Mouse (Mus musculus): ENCODE data around the gene Iqcf5. TPM values are rescaled to one million over a fixed set of nuclear protein-coding genes. Genes with fewer than 3 reads are reported as not detected.

The Iqcf5 gene
- polyA plus RNA-seq, 1 experiment = not detected

DNA sequence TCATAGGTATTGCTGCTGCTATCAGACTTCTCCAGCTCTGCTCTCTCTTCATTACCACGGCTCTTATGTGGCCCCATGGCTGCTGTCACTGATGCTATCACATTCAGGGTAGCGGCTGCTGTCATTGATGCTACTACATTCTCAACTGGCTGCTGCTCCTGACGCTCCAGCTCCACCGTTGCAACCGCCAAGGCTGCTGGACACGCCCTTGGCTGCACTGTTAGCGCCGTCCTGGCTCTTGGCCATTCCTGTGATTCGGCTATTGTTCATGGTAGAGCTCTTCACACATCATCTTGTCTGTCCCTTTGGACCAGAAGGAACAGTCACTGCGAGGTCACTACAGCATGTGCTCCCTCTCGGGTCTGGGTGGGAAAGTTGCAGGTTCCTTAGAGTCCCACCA lies 47.9 kb downstream of the Iqcf5 start:
- Histone ChIP-seq H3K79me2 (ENCODE audit: control insufficient read depth, insufficient read depth) (no peaks in the 10 kb centered on the region), H3K4me3 (ENCODE audit: insufficient read depth, poor library complexity, severe bottlenecking) (no peak overlapping the region), H3K79me3 (ENCODE audit: low read depth) (no peaks in the 10 kb centered on the region), H3ac (ENCODE audit: control insufficient read depth, insufficient read length, low read depth) (no peak overlapping the region), H3K36me3 (ENCODE audit: control insufficient read depth, insufficient read depth) (no peaks in the 10 kb centered on the region), H3K27me3 (ENCODE audit: control insufficient read depth, insufficient read depth, insufficient read length) (peaks cover 40% of the 10 kb centered on the region)
- TF ChIP-seq CTCF (IDR thresholded peaks at IDR 0.05; ENCODE audit: control insufficient read depth, insufficient read depth, insufficient read length) = no peak
- TF ChIP-seq MYOD1 (IDR thresholded peaks at IDR 0.05; ENCODE audit: control insufficient read depth, insufficient read length, low read depth) = no peak
- no peak for TF ChIP-seq CEBPB (IDR thresholded peaks at IDR 0.05; ENCODE audit: low read depth)
- no peak for TF ChIP-seq USF1 (IDR thresholded peaks at IDR 0.05; ENCODE audit: low read depth)
- TF ChIP-seq MAX (IDR thresholded peaks at IDR 0.05) = no peak

DNA sequence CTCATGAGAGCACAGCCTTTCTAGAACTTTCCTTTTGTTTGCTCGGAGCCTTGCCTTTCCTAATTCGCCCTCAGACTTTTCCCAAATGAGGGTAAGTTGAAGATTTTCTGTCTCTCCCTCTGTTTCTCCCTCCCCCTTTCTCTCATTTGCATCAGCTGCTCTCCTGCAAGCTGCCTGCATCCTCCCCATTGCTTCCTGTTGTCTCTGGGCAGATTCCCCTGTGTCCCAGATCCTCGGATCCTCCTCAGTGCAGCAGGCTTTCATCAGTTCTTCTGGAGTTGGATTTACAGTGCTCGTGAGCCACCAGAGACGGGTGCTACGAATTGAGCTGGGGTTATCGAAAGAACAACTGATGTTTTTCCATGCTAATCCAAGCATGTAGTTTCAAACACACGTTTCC lies 49.7 kb downstream of the Iqcf5 start:
- no peak overlapping the region for H3ac ChIP-seq (ENCODE audit: control insufficient read depth, insufficient read length, low read depth)
- no peaks in the 10 kb centered on the region for H3K79me3 ChIP-seq (ENCODE audit: low read depth)
- no peak for TF ChIP-seq USF1 (IDR thresholded peaks at IDR 0.05; ENCODE audit: low read depth)
- no peak for TF ChIP-seq MYOD1 (IDR thresholded peaks at IDR 0.05; ENCODE audit: control insufficient read depth, insufficient read length, low read depth)
- TF ChIP-seq CEBPB (IDR thresholded peaks at IDR 0.05; ENCODE audit: low read depth) = no peak
- TF ChIP-seq FOSL1 (IDR thresholded peaks at IDR 0.05; ENCODE audit: insufficient read depth, low read length, poor library complexity, severe bottlenecking) = no peak
- TF ChIP-seq MYOG (IDR thresholded peaks at IDR 0.05; ENCODE audit: control insufficient read depth, extremely low read depth, insufficient read length) = no peak
- TF ChIP-seq CTCF (IDR thresholded peaks at IDR 0.05; ENCODE audit: control insufficient read depth, insufficient read depth, insufficient read length) = no peak
- no peak for TF ChIP-seq MAX (IDR thresholded peaks at IDR 0.05)
- peaks cover 54% of the 10 kb centered on the region for H3K27me3 ChIP-seq (ENCODE audit: control insufficient read depth, insufficient read depth, insufficient read length)
- H3K79me2 ChIP-seq (ENCODE audit: control insufficient read depth, insufficient read depth) = no peaks in the 10 kb centered on the region
- H3K4me3 ChIP-seq (ENCODE audit: insufficient read depth, poor library complexity, severe bottlenecking) = no peak overlapping the region
- no peaks in the 10 kb centered on the region for H3K36me3 ChIP-seq (ENCODE audit: control insufficient read depth, insufficient read depth)

Other genes starting within 250 kb of the Iqcf5 start
- 20.6 TPM for gene Poc1a, start 233.5 kb upstream of the Iqcf5 start, polyA plus RNA-seq (2012; fragmentation: generic; extraction: Trizol)
- gene Dusp7, start 145.9 kb upstream of the Iqcf5 start, polyA plus RNA-seq (2012; fragmentation: generic; extraction: Trizol) = 11.0 TPM
- gene Rpl29, start 85.1 kb upstream of the Iqcf5 start, polyA plus RNA-seq (2012; fragmentation: generic; extraction: Trizol) = 72.9 TPM
- 21.4 TPM for gene Acy1, start 76.3 kb upstream of the Iqcf5 start, polyA plus RNA-seq (2012; fragmentation: generic; extraction: Trizol)
- 6.1 TPM for gene Abhd14b, start 67.1 kb upstream of the Iqcf5 start, polyA plus RNA-seq (2012; fragmentation: generic; extraction: Trizol)
- gene Abhd14a, start 66.9 kb upstream of the Iqcf5 start, polyA plus RNA-seq (2012; fragmentation: generic; extraction: Trizol) = 18.4 TPM
- gene Pcbp4, start 61.3 kb upstream of the Iqcf5 start, polyA plus RNA-seq (2012; fragmentation: generic; extraction: Trizol) = 294 TPM
- gene Gpr62, start 48.6 kb upstream of the Iqcf5 start, polyA plus RNA-seq (2012; fragmentation: generic; extraction: Trizol) = 0.29 TPM
- gene Rrp9, start 38.6 kb upstream of the Iqcf5 start, polyA plus RNA-seq (2012; fragmentation: generic; extraction: Trizol) = 109 TPM
- gene Parp3, start 37.6 kb upstream of the Iqcf5 start, polyA plus RNA-seq (2012; fragmentation: generic; extraction: Trizol) = 26.8 TPM
- gene Iqcf1, start 14.6 kb upstream of the Iqcf5 start, polyA plus RNA-seq (2012; fragmentation: generic; extraction: Trizol) = 0.08 TPM
- not detected for gene Iqcf3, start 47.1 kb downstream of the Iqcf5 start, polyA plus RNA-seq (2012; fragmentation: generic; extraction: Trizol)
- not detected for gene Iqcf4, start 56.4 kb downstream of the Iqcf5 start, polyA plus RNA-seq (2012; fragmentation: generic; extraction: Trizol)
- not detected for gene Iqcf6, start 112.0 kb downstream of the Iqcf5 start, polyA plus RNA-seq (2012; fragmentation: generic; extraction: Trizol)
- gene Grm2, start 141.5 kb downstream of the Iqcf5 start, polyA plus RNA-seq (2012; fragmentation: generic; extraction: Trizol) = not detected
- gene Tex264, start 171.4 kb downstream of the Iqcf5 start, polyA plus RNA-seq (2012; fragmentation: generic; extraction: Trizol) = 79.0 TPM

All from C2C12 (cell line).